Mouse (Mus musculus) induced T-regulatory cell, adult 2 months (primary cell): ENCODE data around the gene Dedd.
"Not testable (repeated sequence)": the region's sequence is repeated elsewhere in the genome, so short reads cannot be mapped to it uniquely, and the experiment has no call there.

Experiments used
- DNase-seq: peaks from one replicate; pipeline ENCODE4 v3.0.0-alpha.2; 2012; ENCODE audit warnings: low read depth

The Dedd gene

DNA sequence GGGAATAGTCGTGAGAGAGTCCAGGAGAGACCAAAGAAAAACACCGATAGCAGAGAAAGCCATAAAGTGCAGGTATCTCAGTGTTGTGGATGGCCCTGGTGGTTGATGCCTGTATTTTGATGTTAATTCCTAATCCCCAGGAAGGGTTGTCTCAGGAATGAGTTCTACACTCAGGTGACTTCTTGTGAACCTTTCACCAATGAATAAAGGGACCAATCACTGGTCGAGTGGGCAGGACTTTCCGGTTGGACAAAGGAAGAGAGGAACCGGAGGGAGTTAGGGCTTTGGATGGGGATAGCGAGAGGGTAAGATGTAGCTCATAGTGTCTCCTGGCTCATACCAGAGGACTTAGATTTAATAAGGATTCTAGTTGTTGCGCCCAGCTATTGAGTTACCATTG, 9.2 kb upstream of the Dedd start:
- no peak for DNase-seq

DNA sequence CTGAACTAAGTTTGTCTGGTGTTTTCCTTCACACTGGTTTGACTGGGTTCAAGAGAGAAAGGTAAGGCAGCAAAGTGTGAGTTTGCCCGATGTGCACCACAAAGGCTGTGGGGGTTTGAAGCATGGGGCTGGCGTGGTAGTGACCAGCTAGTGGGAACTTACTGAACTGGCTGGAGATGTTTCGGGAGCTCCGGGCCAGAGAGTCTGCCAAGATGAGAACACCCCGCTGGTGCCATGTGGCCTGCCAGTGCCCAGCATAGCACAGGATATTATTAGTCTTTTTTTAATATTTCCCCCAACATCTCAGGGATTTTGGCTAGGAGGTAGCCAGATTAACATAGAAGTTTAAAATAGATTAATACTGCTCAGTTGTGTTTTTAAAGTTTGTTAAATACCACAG, 8.8 kb upstream of the Dedd start:
- DNase-seq = no peak

DNA sequence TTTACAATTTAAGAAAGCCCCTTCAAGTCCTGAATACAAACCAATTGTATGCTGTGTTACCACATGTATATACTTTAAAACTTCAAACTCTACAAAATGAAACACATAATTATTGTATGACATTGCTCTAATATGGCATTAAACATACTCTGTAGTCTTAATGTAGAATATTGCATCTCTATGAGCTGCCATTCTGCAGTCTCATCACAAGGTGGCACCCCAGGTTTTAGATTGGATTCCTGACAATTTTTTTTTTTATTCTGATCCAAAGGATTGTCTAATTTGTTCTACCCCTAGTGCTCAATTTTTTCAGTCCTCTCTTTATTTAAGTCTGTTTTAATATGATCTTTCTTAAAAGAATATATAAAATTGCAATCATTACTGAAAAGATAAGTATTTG, 7.5 kb upstream of the Dedd start:
- DNase-seq = peak; percentile 74

DNA sequence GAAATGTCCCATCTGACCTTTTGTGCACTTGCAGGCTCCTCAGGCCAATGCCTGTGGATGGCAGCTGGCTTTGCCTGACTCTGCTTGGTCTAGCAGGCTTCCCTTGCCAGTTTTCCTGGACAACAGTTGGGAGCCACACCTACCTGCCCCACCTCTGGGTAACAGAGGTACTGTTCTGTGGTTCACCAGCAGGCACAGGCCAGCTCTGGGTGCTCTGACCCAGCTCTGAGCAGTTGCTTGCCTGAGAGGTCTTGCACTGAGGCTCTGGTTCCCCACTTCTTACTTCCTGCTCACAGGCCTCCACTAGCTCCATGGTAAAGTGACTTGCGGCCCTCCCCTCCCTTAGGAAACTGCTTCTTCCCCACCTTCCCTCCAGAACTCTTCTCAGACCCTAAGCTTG, 6.9 kb upstream of the Dedd start:
- DNase-seq = peak; percentile 15

DNA sequence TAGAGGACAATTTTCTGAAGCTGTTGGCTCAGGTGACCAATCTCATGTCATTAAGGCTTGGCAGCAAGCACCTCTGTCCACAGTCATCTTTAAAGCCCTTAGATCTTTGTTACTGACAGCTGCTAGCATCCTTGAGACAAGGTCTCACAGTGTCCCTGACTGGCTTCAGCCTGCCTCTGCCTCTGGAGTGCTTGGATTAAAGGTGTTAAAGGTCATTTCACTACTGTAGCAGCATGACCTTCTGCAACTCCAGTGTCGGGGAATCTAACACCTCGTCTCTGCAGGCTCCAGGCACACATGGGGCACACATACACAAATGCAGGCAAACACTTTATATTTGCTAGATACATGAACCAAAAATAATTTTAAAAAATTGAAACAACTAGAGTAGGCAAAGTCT, 3.4 kb upstream of the Dedd start:
- DNase-seq = no peak

DNA sequence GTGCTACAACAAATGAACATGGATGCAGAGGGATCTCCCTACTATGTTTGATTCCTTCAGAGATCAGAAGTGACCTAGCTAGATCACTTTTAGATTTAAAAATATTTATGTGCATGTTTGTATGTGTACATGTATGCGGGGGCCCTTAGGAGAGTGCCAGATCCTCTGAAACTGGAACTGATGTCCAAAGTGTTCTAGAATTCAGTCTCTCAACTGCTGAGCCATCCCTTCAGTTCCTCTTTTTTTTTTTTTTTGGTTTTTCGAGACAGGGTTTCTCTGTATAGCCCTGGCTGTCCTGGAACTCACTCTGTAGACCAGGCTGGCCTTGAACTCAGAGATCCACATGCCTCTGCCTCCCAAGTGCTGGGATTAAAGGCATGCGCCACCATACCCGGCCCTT, 2.4 kb upstream of the Dedd start:
- DNase-seq = not testable (repeated sequence)

DNA sequence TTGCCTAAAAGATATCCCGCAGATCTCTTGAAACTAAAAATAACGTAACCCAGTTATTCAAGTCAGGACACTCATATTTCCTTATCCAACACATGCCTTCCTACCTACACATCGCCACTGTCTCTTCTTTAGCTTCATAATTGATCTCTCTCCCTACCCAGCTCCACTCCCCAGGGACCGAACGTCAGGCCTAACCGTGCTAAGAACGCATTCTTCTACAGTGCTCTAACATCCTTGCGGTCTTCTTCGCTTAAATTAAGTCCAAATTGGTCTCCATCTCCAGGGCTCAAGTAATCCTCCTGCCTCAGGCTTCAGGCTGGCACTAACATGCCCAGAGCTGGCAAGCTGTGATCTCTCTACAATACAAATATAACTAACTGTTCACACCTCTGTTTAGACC, 701 bp upstream of the Dedd start:
- no peak for DNase-seq

DNA sequence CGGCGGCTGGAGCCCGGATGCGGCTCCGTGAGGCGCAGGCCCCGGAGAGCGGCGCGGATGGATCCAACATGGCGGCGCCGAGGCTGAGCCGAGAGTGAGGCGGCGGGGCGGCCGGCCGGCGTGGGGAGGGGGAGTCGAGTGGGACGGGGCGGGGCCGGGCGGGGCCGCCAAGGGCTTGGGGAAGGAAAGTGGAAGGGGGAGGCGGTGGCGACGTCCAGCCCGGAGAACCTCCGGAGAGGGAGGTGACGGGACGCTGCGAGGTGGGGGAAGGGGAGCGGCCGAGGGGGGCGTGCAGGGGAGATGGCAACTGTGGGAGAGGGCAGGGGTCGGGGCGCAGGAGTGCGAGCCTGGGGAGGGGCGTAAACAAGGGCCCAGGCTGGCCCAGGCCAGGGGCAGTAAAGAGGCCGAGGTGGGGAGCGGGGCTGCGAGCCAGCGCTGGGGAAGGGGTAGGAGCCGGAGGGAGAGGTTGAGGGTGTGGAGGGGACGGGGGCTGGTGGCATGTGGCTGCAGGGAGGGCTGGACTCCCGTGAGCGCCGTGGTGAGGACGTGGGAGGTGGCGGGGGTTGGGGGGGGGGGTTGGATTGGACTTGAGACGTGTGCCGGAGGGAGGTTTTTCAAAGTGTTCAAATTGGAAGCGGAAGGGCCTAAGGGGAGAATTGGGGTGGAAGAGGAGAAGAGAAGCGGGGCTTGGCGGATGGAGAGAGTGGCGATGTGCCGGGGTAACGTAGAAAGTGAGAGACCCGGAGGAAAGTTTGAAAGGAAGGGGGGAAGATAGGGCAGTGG, 679 bp downstream of the Dedd start:
- DNase-seq = no peak

DNA sequence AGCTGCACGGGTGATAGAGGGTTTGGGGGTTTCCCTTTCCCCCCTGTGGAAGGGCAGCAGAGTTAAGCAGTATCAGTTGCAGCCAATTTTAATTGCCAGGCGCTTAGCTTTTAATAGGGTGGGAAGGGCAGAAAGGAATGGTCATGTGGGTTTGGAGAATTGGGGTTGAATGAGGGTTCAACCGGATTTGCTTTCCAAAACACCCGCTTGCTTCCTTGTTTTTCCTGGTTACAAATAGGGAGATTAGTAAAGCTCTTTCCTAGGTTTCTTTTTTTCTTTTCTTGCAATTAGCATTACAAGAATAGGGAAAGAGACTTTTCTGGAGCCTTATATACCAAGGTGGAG, 1.2 kb downstream of the Dedd start:
- peak; percentile 58 for DNase-seq

DNA sequence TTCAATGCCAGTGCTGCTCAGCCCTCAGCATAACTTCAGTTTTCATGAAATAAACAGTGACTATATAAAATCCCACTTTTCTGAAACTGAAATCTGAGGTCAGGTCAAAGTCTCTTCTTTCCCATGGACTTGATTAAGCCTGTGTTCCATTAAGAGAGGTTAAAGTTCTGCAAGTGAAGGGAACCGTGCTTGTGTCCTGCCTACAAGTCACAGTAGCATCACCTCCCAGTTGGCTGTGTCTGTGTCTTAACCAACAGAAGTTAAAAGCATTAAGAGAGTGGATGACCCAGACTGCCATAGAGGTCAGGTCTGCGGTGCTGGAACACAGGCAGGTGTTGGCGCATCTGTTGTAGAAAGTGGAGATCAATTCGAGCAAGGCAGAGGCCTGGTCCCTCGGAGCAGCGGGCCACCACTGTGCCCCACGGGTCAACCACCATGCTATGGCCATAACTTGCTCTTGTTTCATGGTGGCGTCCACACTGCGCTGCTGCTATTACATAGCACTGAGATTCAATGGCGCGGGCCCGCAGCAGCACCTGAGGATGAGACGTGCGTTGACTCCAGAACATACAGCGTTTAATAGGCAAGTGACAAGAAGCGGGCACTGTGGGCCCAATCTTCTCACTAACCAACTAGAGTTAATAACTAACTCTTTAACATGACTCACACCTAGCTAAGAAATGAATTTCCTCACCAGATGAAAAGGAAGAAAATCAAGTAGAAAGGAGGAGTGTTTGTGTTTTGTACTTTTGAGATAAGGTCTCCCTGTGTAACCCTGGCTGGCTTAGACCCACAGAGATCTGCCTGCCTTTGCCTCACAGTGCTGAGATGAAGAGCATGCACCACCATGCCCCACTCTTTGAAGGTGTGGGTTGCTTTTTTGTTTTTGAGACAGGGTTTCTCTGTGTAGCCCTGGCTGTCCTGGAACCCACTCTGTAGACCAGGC, 13.6 kb downstream of the Dedd start:
- DNase-seq = no peak

DNA sequence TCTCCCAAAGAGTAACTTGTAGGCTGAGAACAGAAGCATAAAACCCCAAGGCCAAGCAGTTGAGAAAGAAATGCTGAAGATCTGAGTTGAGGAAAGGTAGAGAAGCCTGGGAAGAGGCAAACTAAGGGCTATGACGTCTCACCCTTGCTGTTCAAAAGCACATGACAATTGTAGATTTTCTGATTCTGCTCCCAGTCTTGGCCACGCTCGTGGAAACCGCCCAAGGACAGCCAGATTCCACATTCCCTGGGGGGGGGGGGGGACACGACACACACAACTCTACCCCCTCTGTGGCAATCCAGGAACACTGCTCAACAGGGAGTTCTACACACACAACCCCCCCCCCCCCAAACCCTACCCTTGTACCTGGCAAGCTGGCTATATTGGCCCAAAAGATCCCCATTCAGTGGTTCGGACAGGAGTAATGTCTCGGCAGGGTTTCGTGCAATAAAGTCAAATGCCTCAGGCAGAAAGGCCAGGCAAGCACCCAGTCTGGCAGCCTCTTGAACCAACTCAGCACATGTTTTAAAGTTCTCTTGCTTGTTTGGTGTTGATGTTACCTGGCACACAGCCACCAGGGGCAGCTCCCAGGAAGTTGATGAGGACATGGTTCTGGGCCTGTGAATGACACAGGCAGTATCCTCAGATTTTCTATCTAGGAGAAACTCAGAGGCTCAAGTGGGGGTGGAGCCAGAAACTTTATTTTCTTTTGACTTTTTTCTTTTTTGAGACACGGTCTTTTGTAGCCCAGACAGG, 15.2 kb downstream of the Dedd start:
- DNase-seq = peak; percentile 46

DNA sequence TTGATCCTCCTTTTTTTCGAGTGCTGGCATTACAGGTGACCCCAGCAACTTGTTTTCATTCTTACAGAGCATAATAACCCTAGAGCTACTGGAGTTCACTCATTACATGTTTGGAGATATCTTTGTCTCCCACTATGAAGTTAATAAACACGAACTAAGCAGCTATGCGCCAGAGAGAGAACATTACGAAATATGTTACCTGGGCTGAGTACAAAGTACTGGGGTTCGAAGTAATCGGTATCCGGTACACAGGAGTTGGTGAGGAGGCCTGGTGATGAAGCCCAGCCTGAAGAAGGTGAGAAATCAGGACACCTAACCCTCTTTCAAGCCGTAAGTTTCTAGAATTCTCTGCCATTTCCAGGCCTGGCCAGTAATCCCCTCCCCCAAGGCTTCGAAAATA, 15.8 kb downstream of the Dedd start:
- no peak for DNase-seq

DNA sequence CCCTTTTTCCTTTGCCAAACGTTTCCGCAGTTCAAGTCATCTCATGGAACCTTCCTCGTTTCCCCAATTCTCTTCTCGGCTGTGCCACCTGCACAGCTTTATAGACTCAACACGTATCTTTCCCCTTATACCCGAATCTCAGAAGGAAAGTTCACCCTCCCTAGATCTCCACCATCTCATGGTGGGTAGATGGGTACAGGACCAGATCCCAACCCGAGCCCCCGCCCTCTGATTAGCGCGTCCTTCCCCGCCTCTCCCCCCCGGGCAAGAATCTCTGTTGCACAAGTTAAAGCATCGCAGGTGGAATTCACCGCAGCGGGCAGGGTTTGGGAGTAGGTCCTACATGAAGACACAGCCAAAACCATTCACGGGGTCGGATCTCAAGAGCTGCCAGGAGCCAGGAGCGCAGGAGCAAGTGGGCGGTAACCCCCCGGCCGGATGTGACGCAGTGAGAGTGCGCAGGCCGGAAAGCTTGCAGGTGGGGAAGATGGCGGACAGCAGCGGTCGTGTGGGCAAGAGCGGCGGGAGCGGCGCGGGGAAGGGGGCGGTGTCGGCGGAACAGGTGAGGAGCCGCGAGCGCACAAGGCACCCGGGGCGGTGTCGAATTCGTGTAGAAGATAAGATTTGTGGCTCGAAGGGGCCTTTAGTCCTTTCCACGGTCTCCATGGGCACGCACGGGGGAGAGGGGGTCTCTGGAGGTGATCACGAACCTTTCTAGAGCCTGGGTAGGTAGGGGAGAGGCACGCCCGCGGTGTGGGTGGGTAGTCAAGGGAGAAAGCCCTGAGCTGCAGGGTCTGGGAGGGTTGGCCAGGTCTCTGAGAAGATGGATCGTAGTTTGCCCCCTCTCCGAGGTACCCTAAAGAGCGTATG, 16.5 kb downstream of the Dedd start, which contains the start of the genes Nit1 and Pfdn2:
Nit1 (minus strand) TSS at position 422 of the 870 bp plus-strand sequence.
Pfdn2 (plus strand) TSS at position 446 of the 870 bp plus-strand sequence.
- DNase-seq = peak; percentile 95

DNA sequence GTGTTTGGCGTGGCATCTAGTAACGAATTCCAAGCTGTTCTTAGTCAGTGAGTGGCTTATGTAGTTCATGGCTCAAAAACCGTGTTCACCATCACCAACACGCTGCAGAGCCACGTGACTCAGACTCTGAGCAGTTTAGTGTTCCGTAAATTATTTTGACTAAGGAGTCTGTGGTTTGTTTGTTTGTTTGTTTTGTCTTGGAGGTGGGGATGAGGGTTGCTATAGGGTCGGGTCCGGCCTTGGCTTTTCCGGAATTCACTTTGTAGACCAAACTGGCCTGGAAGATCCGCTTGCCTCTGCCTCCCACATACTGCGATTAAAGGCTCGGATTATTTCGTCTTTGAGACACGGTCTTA, 17.1 kb downstream of the Dedd start:
- peak; percentile 58 for DNase-seq

DNA sequence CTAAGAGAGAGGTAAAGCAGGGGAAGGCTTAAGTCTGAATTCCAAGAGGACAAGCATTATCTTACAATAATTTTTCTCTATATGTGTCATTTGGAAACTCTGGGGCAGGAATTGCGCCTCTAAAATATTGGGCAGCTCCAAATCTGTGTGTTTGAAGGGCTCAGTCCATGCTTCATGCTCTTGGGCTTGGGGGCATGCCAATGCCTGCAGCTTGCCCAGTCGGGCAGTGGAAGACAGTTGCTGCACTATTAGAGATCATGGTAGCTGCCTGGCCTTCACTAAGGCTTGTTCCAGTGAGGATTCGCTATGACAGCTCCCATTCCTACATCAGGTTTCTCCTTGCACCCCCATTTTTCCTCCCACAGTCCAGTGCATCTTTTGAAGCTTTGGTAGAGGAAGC, 19.7 kb downstream of the Dedd start:
- no peak for DNase-seq

DNA sequence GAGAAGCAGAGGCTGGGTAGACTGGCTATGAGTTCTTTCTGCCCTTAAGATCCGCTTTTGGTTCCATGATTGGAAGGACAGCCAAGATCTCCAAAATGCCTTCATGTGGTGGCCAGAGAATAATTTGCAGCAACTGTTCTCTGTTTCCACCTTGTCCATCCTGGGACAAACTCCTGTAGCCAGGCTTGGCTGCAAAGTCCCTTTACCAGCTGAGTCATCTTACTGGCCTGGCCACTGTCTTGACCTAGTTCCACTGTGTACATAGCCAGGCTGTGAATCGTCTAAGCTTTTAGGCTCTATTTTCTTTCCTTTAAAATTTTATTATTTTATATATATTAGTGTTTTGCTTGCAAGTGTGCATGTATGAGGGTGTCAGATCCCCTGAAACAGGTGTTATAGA, 20.3 kb downstream of the Dedd start:
- DNase-seq = no peak

DNA sequence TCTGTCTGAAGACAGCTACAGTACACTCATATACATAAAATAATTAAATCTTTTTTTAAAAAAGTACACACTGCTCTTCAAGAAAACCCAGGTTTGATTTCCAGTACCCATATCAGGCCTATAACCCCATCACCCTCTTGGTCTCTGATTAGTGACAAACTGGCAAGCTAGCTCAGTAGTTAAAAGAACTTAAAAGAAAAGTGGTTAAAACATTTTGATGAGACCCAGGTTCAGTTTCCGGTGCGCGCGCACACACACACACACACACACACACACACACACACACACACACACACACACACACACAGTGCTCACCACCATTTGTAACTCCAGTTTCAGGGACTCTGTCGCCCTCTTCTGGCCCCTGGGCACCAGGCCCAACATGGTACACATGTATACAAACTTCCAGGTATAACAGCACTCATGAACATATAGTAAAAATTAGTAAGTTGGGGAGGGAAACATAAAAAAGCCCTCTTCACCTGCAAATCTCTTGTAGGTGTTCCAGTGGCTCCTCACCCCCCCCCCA, 26.9 kb downstream of the Dedd start:
- DNase-seq = peak; percentile 88

DNA sequence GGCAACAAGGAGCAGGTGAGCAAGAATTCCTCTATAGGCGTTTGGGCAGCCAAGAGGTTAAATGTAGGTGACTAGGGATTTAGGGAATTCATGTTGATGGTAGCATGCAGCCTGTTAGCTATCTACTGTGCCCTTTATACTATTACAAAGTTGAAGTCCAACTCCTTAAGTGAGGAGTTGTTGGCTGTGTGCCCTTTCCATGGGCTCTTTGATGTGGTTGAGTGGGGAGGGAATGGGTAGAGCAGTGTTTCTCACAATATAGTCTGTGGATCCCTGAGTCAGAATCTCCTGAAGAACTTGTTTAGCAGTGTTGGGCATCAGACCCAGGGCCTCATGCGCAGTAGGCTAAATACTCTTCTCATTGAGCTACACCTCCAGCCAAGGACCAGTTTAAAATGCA, 27.9 kb downstream of the Dedd start:
- DNase-seq = no peak

DNA sequence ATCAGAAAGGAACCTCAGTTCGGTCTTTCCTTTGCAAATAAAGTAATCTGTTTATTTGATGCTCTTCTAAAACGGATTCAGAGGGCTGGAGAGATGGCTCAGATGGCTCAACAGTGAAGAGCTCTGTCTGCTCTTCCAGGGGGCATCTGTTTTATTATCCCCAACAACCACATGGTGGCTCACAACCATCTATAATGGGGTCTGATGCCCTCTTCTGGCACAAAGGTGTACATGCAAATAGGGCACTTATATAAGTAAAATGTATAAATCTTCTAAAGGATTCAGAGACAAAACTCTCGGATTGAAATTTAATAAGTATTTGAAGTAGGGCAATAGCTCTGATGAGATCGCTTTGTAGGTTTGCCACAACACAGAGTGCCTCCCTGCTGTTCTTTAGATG, 29.5 kb downstream of the Dedd start:
- peak; percentile 83 for DNase-seq

DNA sequence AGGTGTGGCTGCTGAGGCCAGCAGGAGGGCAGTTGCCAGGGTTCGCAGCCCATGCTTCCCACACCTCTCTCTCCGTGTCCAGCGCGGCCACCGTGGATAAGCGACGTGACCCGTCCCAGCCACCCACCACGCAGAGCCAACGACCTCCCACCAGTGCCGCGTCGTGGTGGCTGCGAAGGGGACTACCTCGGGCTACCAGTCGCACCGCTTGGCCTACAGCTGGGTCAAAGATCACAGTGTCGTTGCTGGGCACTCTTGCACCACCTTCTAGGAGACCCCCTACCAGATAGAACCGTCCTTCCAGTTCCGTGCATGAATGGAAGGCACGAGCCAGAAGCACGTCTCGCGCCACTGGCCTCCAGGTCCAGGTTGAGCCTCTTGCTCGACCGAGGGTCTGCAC, 31.3 kb downstream of the Dedd start:
- DNase-seq = no peak

DNA sequence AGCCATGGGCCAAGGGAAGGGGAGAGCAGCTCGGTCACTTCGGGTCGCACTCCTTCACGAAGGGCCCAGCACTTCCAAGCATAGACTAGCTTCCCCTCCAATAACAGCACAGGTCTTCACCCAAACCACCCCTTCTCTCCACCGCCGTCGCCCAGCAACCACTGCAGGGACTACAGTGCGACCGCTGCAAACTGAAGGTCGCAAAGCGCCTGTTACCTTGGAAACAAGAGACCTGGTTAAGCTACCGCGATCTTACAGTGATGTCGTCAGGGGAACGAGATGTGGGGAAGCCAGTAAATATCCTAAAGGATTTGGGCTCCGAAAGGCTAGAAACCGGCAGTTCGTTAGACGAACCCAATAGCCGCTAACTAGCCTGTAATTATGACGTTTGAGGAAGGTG, 31.7 kb downstream of the Dedd start, which contains the start of gene Klhdc9:
Klhdc9 (minus strand) TSS at position 143 of the 400 bp plus-strand sequence.
- peak; percentile 95 for DNase-seq
